Mouse (Mus musculus): Measurements from ENCODE around the gene Rad54l. TPM values are rescaled to one million over a fixed set of nuclear protein-coding genes. Genes with fewer than 3 reads are reported as not detected.

Rad54l gene
- 2.6 and 2.7 TPM in 2 replicates for polyA plus RNA-seq (2012; rRNA removed)

DNA sequence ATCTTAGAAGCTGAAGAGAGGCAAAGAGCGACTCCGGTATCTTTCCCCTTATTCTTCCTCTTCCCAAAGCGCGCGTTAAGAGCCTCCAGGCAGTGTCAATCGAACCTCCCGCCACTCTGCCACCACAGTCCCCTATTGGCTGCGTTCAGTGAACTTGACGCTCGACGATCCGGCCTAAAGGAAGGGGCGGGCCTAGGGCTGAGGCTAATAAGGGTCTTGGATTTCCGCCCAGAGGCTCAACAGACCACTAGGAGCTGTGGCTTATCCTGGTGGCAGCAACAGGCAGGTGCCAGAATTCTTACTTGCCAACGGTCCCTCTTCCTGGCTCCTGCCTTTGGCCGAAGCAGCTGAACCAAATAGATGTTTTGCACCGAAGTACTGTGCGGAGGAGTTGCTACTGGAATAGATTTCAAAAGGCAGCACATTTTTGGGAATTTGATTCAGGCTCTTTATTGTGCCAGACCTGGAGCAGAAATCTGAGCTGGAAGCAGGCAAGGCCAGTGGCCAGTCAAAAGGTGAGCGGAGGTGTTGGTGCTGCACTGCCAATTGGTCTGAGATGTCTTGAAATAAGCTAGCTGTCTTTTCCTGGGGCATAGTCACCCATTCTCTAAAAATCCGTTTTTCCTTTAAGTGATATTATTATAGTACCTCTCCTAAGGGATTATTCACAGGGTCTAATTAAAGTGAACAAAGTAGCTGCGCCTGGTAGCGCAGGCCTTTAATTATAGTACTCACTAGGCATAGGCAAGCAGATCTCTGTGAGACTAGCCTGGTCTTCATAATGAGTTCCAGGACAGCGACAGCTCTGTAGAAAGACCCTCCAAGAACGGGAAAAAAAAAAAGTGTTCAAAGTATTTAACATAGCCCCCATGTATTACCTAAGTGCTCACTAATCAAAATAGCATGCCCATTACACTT, at the start of gene Rad54l, which contains the start of gene Pomgnt1:
Gene Rad54l, minus strand, starts transcription at position 89 of the 918 bp plus-strand sequence.
Gene Pomgnt1, plus strand, starts transcription at position 239 of the 918 bp plus-strand sequence.
- Histone ChIP-seq H3K36me3 (ENCODE audit: control insufficient read depth, insufficient read depth, low read length) (no peaks in the 10 kb centered on the region), H3K27ac (ENCODE audit: insufficient read depth, low read length) (no peak within 1 kb of the TSS), H3K4me1 (ENCODE audit: control insufficient read depth, insufficient read depth, insufficient read length) (peaks cover 6% of the 10 kb centered on the region; the same call in 1 of the 2 replicates), H3K27me3 (ENCODE audit: control insufficient read depth, insufficient read depth, low read length) (no peaks in the 10 kb centered on the region), H3K4me3 (ENCODE audit: extremely low read depth, insufficient read depth, insufficient read length) (peak within 1 kb of the TSS; percentile 87)
- peak; percentile 54 to 72 for DNase-seq (ENCODE audit: low read depth in 1 of 2, low spot score in 2 of 2)
- 5% methylated on average over 24 of the region's 24 CpGs for WGBS
- TF ChIP-seq POLR2A (IDR thresholded peaks at IDR 0.05; ENCODE audit: low read depth, low read length) (no peak), CTCF (IDR thresholded peaks at IDR 0.05; ENCODE audit: extremely low read depth, insufficient read depth, insufficient read length, insufficient replicate concordance) (no peak)

GRCm38 (mm10) chr4:116173072-116173471, 49.6 kb upstream of the Rad54l start, which contains the start of the genes 1700042G07Rik and Gm49337:
Gene 1700042G07Rik, plus strand, starts transcription at chr4:116173372.
Gene Gm49337, plus strand, starts transcription at chr4:116173384.
- peaks cover 17% of the 10 kb centered on the region; the same call in 1 of the 2 replicates for H3K4me1 ChIP-seq (ENCODE audit: control insufficient read depth, insufficient read depth, insufficient read length)
- TF ChIP-seq POLR2A (IDR thresholded peaks at IDR 0.05; ENCODE audit: low read depth, low read length) (no peak), CTCF (IDR thresholded peaks at IDR 0.05; ENCODE audit: extremely low read depth, insufficient read depth, insufficient read length, insufficient replicate concordance) (no peak)
- DNase-seq (ENCODE audit: low read depth in 1 of 2, low spot score in 2 of 2): no peak
- H3K27ac ChIP-seq (ENCODE audit: insufficient read depth, low read length): no peak within 1 kb of the TSS
- H3K27me3 ChIP-seq (ENCODE audit: control insufficient read depth, insufficient read depth, low read length): no peaks in the 10 kb centered on the region
- no peak within 1 kb of the TSS for H3K4me3 ChIP-seq (ENCODE audit: extremely low read depth, insufficient read depth, insufficient read length)
- 88% methylated on average over 6 of the region's 6 CpGs for WGBS
- H3K36me3 ChIP-seq (ENCODE audit: control insufficient read depth, insufficient read depth, low read length): no peaks in the 10 kb centered on the region

DNA sequence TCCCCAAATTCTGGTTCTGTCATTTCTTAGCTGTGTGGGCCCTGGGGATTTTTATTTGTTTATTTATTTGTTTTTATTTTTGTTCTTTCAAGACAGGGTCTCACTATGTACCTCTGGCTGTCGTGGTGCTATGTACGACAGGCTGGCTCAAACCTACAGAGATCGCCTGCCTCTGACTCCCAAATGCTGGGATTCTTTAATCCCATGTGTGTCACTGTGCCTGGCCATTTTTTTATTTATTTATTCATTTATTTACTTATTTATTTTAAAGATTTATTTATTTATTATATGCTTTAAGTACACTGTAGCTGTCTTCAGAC, 45.8 kb upstream of the Rad54l start:
- no peak for DNase-seq (ENCODE audit: low read depth in 1 of 2, low spot score in 2 of 2)
- no peaks in the 10 kb centered on the region for H3K36me3 ChIP-seq (ENCODE audit: control insufficient read depth, insufficient read depth, low read length)
- H3K4me3 ChIP-seq (ENCODE audit: extremely low read depth, insufficient read depth, insufficient read length): no peak overlapping the region
- no peaks in the 10 kb centered on the region; the same call in 1 of the 2 replicates for H3K4me1 ChIP-seq (ENCODE audit: control insufficient read depth, insufficient read depth, insufficient read length)
- 72% methylated on average over 3 of the region's 3 CpGs for WGBS
- no peaks in the 10 kb centered on the region for H3K27me3 ChIP-seq (ENCODE audit: control insufficient read depth, insufficient read depth, low read length)
- H3K27ac ChIP-seq (ENCODE audit: insufficient read depth, low read length): no peak overlapping the region
- TF ChIP-seq POLR2A (IDR thresholded peaks at IDR 0.05; ENCODE audit: low read depth, low read length): no peak
- TF ChIP-seq CTCF (IDR thresholded peaks at IDR 0.05; ENCODE audit: extremely low read depth, insufficient read depth, insufficient read length, insufficient replicate concordance): no peak

DNA sequence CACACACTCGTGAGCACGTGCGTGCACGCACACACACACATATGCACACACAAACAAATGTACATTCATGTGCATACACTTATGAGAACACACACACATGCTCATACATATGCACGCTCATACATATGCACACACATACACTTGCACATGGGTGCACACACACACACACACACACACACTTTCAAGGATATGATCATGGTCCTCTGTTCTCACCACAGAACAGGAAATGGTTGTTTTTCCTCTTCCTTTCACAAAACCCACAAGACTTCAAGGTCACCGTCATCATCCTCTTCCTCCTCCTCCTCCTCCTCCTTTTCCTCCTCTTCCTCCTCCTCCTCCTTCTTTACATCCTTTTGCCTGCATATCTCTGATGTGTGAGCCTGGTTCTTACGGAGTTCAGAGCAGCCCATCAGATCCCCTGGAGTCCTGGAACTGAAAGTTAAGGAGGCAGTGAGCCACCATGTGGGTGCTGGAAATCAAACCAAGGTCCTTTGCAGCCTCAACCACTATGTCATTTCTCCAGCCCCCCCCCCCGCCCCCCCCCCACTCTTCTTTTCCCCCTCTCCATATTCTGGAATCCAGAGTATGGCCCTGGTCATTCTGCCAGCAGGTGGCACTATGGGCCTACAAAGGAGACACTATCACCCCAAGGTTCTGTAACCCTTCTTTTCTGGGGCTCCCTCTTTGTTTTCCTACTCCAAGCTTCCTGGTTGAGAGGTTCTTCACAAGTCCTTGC, 45.3 kb upstream of the Rad54l start:
- H3K27ac ChIP-seq (ENCODE audit: insufficient read depth, low read length): no peak overlapping the region
- WGBS: 60% methylated on average over 7 of the region's 8 CpGs
- no peaks in the 10 kb centered on the region; the same call in 1 of the 2 replicates for H3K4me1 ChIP-seq (ENCODE audit: control insufficient read depth, insufficient read depth, insufficient read length)
- H3K4me3 ChIP-seq (ENCODE audit: extremely low read depth, insufficient read depth, insufficient read length): no peak overlapping the region
- no peaks in the 10 kb centered on the region for H3K36me3 ChIP-seq (ENCODE audit: control insufficient read depth, insufficient read depth, low read length)
- DNase-seq (ENCODE audit: low read depth in 1 of 2, low spot score in 2 of 2): peak in 1 of 2 experiments; percentile 66
- no peaks in the 10 kb centered on the region for H3K27me3 ChIP-seq (ENCODE audit: control insufficient read depth, insufficient read depth, low read length)
- TF ChIP-seq CTCF (IDR thresholded peaks at IDR 0.05; ENCODE audit: extremely low read depth, insufficient read depth, insufficient read length, insufficient replicate concordance): peak; percentile 53; the same call in 1 of the 2 replicates
- no peak for TF ChIP-seq POLR2A (IDR thresholded peaks at IDR 0.05; ENCODE audit: low read depth, low read length)

DNA sequence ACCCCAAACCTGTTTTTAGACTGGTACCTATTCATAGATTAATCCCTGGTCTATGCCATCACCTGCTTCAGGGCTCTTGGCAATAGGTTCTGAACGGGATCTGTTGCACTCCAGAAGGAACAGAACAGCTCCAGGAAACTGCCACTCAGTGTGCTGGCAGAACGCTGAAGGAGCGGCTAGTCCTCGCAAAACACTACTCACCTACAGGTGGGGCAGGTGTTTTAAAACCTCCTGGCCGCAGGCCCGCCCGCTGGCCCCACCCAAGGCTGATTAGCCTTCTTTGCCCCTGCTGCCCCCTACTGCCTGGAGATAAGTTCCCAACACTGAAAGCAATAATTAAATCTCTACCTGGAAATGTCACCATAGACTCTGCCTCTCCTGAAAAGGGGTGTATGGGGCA, 43.9 kb upstream of the Rad54l start, which contains the start of gene Tspan1:
Gene Tspan1, minus strand, starts transcription at position 198 of the 400 bp plus-strand sequence.
- Histone ChIP-seq H3K36me3 (ENCODE audit: control insufficient read depth, insufficient read depth, low read length) (no peaks in the 10 kb centered on the region), H3K4me1 (ENCODE audit: control insufficient read depth, insufficient read depth, insufficient read length) (no peaks in the 10 kb centered on the region; the same call in 1 of the 2 replicates), H3K27ac (ENCODE audit: insufficient read depth, low read length) (no peak within 1 kb of the TSS), H3K27me3 (ENCODE audit: control insufficient read depth, insufficient read depth, low read length) (no peaks in the 10 kb centered on the region), H3K4me3 (ENCODE audit: extremely low read depth, insufficient read depth, insufficient read length) (no peak within 1 kb of the TSS)
- WGBS: 46% methylated on average over 7 of the region's 7 CpGs
- TF ChIP-seq POLR2A (IDR thresholded peaks at IDR 0.05; ENCODE audit: low read depth, low read length): no peak
- no peak for TF ChIP-seq CTCF (IDR thresholded peaks at IDR 0.05; ENCODE audit: extremely low read depth, insufficient read depth, insufficient read length, insufficient replicate concordance)
- peak in 1 of 2 experiments; percentile 36 for DNase-seq (ENCODE audit: low read depth in 1 of 2, low spot score in 2 of 2)

DNA sequence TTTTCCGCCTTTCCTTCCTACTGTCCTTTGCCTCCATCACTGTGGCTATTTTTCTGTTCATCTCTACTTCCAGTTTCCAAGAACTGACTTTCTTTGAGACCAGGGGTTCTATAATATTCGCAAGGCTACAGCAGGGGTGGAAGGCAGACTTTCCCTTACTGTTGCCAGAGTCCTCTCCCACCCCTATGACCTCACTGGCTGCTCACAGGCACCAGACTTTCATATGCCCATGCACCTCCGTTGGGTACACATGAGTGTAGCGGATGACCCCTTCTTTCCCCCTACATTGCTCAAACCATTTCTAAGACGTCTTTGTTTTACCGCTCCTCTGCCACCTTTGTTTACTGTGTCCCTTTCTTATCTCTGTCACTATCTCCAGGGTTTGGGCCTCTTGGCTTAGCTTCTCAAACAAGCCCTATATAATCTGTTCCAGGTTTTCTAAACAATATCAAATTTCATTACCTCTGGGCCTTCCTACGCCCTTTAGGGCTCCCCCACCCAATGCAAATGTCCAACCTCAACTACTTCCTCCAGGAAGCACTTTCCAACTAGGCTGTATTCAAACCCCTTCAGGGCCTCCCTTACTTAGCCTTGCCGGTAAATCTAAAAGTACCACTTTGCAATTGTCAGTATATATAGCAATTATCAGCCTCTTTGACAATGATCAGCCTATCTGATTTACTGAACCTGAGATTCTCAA, 42.4 kb upstream of the Rad54l start:
- Histone ChIP-seq H3K4me3 (ENCODE audit: extremely low read depth, insufficient read depth, insufficient read length) (no peak overlapping the region), H3K36me3 (ENCODE audit: control insufficient read depth, insufficient read depth, low read length) (no peaks in the 10 kb centered on the region), H3K4me1 (ENCODE audit: control insufficient read depth, insufficient read depth, insufficient read length) (no peaks in the 10 kb centered on the region; the same call in 1 of the 2 replicates), H3K27ac (ENCODE audit: insufficient read depth, low read length) (no peak overlapping the region), H3K27me3 (ENCODE audit: control insufficient read depth, insufficient read depth, low read length) (no peaks in the 10 kb centered on the region)
- WGBS: 63% methylated on average over 8 of the region's 8 CpGs
- DNase-seq (ENCODE audit: low read depth in 1 of 2, low spot score in 2 of 2): no peak
- TF ChIP-seq POLR2A (IDR thresholded peaks at IDR 0.05; ENCODE audit: low read depth, low read length) (no peak), CTCF (IDR thresholded peaks at IDR 0.05; ENCODE audit: extremely low read depth, insufficient read depth, insufficient read length, insufficient replicate concordance) (no peak)
